Mouse (Mus musculus): ENCODE results near the gene Lmna.

The Lmna gene

DNA sequence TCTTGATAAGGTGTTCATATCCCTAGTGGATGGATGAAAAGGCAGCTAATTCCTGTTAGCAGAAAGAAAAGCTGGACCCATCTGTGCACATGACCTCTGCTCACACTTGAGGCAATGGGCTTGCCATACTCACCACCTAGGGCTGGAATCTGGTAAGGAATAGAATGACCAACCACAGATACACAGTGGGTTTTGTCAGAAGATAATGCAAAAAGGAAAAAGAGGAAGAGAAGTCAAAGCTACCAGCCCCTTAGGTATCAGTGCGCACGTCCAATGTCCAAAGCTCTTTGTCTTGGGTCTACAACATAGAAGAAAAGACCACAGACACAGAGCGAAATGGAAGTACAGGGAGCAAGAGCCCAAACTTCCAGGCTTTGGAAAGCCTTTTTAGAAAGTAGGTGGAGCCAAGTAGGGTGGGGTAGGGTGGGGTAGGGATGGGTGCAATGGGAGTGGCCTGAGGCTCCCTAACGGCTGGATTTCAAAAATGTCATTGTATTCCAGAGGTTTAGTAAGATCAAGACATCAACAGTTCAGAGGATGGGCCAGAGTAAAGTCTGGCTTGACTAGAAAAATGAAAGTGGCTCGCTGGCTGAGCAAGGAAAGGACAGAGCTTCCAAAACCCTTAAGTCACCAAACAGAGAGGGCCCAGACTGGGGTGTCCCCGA is 8.3 kb downstream of the Lmna start:
- no peak for DNase-seq (ENCODE audit: low read depth, low spot score)

DNA sequence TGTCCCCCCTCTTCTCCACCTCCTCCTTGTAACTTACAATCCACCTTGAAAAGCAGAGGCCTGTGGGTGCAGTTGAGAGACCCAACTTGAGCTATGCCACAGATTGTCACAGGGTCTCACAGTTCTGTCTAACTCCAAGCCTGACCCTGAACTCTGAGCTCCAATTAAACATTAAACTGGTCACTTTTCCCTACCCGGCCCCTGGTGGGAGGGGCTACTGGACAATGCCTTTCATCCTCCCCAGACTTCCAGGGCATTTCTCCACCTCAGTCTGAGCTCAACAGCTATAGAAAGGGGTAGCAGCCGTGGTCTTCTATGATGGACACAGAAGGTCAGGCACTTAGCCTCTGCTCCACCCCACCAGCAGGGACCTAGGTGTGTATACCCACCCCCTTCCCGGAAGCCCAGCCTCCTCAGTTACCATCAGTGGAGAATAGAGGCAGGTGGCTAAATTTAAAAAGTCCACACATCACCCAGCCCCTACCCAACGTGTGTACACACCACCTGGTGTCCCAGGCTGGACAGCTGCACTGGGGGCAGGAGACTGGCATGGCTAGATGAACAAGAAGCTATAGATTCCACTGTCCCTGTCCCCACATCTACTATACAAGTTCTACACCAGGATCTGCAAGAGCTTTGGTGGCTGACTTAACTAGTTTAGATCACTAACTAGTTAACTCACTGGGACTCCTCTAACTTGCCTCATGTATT is 8.9 kb downstream of the Lmna start:
- DNase-seq (ENCODE audit: low read depth, low spot score): no peak

DNA sequence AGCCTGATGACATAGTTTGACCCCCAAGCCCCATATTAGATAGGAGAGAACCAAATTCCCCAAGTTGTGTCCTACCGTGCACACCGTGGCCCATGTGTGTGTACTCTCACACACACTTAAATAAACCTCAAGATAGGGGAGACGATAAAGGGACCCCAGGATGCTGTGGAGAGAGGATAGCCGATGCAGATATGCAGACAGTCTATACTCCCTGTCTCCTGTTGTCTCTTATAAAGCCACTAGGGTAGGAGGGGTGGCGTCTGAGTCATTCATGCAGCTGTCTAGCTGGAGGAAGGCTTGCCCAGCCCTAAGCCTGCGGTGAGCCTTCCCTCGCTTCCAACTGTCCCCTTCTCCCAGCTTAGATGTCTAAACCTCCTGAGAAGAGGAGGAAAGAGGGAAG is 9.7 kb downstream of the Lmna start:
- DNase-seq (ENCODE audit: low read depth, low spot score): no peak

DNA sequence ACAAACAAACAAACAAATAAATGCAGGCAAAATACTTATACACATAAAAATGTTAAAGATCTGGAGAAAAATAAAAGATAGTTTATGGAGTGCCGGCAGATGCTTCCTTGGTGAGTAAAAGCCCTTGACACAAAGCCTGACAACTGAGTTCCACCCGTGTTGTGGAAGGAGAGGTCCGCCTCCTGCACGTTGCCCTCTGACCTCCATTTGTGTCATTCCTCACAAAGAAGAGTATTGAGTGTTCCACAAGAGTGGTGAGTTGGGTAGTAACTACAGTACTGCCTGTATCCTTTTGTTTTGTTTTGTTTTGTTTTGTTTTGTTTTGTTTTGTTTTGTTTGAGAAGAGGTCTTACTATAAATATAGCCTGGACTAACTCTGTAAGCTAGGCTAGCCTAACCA is 10.2 kb downstream of the Lmna start:
- no peak for DNase-seq (ENCODE audit: low read depth, low spot score)

DNA sequence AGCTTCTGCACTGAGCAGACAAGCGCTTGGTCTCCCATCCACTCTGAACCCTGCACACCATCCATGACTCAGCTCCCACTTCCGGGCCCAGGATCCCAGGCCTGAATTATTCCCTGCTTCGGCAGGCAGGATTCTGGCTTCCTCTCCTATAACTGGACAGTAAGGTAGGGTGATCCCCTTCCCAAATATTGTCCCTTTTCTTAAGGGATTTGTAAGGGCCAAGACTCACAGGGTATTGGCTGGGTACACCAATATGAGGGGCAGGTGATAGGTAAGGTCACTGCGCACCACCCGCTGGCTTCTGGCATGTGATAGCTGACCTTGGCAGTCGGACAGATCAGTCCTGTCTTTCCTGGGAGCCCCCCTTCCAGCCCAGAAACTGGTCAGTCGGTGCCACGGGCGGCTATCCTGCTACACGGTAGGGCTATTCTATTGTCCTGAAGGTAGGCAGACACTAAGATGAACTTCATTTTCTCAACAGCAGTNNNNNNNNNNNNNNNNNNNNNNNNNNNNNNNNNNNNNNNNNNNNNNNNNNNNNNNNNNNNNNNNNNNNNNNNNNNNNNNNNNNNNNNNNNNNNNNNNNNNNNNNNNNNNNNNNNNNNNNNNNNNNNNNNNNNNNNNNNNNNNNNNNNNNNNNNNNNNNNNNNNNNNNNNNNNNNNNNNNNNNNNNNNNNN is 13.9 kb downstream of the Lmna start:
- no peak for DNase-seq (ENCODE audit: low read depth, low spot score)

DNA sequence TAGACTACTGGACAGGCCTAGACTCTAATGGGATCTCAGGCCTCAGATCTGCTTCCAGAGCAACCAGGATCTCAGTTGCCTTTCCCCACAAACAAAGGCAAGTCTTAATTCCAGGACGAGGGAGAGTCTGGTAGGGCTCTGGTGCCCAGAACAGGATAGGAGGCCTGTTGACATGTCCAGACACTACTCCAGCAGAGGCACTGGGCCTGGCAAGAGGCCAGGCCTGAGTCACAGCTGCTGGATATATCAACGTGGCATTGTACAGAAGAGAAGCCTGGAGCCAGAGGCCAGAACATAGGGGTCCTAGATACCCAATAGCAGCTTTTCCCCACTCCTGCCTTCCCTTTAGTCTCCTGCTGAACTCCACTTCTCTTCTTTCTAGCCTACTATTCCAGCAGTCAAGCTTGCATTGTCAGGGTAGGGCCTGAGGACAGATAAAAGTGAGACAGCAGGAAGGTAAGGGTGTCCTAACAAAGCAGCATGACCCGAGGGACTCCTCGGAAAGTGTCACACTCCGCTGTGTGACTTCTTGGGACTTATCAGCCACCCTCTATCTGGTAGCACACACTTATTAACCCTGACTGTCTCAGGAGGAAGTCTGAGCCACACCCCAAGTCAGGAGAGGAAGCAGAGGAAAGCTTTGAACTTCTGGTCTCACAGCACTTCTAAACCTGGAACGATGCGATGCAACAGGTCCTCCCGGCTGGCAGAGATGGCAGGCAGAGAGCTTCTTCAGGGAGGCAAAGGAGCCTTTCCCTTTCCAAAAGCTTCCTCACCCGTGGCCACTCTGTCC is 14.7 kb downstream of the Lmna start:
- no peak for DNase-seq (ENCODE audit: low read depth, low spot score)

DNA sequence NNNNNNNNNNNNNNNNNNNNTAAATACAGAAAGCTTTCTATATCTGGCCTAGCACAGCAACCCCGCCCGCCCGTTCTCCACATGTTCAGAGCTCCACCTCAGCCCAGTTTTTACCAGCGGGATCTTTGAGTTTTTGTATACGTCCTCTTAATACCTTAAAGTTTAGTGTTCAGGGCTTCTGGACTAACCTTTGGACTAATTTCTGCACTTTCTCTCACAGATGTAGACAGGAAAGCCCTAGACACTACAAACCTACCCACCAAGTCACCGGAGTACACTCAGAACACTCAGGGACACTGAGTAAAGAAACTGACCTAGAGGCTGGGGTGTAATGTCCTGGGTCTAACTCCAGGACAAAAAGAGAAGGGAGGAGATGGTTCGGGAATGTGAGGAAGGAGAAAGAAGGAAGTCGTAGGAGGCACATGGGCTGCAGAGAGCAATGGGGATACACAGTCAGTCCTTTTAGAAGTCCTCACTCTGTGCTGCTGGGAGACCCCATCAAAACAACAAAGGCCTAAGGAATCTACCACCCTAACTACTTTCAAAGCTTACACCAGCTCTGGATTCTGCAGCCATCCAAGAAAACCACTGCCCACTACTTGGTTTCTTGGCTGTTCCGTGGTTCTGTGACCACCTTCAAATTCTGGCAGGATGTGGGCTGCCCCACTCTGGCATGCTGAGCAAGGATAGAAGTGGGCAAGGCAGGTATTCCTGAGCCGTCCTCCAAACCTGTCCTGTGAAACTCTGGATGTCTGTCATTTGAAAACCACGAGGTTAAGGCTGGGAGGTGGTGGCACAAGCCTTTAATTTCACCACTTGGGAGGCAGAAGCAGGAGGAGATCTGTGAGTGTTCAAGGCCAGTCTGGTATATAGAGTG is 15.8 kb downstream of the Lmna start:
- DNase-seq (ENCODE audit: low read depth, low spot score): no peak

DNA sequence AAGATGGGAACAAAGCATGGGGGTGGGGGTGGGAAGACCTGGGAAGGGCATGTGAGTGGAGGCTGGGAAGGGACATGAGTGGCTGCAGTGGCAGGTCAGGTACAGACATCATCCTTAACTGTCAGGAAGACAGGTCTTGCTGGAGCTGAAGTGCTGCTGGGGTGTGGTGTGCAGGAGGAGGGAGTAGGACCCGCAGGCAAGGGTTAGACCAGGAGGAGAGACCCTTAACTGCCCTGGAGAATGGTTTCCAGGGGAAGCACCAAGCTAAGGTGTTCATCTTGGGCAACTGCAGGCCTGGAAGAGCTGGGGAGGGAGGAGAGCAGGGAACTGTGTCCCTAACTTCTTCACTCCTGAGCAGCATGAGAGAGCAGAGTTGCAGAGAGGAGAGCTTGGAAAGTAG is 22.4 kb downstream of the Lmna start:
- no peak for DNase-seq (ENCODE audit: low read depth, low spot score)

DNA sequence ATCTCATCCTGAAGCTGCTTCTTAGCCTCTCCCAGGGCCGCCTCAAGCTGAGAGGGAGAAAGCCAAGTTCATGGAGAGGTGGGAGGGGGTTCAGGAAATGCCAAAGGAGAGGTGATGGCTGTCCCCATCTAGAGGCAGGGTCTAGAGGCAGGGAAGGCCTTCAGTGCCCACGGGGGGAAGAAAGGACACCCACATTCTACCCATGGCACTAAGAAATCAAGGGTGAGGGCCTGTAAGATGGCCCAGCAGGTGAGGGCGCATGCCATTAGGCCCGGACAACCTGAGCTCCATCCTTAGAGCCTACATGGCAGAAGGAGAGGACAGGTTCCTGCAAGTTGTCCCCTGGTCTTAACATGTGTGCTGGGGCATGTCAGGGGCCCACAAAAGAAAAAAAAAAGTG is 22.9 kb downstream of the Lmna start:
- DNase-seq (ENCODE audit: low read depth, low spot score): no peak

DNA sequence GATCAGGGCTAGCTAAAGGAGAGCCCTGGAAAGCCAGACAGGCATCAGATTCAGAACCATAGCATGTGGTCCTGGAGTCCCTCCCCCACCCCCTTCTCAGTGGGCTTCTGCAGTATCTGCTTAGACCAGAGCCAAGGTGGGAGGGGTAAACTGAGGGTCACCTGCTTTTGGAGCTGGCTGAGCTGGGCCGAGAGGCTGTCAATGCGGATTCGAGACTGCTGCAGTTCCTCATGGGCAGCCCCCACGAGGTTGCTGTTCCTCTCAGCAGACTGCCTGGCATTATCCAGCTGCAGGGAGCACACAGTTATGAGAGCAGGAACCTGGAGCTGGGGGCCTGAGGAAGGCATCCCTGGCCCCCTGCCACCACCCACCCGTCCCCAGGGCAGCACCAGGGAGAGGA is 23.7 kb downstream of the Lmna start:
- DNase-seq (ENCODE audit: low read depth, low spot score): no peak

DNA sequence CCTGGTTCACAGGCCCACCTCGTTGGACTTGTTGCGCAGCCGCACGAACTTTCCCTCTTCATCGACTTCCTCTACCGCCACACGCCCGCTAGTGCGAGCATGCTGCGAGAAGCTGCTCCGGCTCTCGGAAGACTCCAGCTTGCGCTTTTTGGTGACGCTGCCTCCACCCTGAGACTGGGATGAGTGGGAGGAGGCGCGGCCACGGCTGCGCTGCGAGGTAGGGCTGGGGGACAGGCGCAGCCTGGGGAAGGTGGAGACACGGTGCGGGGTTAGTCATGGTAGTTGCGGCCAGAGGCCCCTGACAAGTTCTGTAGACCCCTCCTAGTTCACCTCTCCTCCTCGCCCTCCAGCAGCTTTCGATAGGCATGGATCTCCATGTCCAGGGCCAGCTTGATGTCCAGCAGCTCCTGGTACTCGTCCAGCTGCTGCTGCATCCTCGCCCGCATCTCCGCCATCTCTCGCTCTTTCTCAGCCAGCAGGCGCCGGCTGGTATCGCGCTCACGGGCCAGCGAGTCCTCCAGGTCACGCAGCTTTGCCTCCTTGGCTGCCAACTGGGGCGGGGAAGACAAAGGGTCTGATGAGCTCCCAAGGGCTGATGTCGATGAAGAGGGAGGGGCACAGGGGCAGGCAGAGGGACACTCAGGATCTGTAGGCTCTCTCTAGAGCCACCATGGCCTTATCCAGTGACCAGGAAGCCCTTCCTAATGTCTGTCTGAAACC is 25.0 kb downstream of the Lmna start:
- no peak for DNase-seq (ENCODE audit: low read depth, low spot score)

DNA sequence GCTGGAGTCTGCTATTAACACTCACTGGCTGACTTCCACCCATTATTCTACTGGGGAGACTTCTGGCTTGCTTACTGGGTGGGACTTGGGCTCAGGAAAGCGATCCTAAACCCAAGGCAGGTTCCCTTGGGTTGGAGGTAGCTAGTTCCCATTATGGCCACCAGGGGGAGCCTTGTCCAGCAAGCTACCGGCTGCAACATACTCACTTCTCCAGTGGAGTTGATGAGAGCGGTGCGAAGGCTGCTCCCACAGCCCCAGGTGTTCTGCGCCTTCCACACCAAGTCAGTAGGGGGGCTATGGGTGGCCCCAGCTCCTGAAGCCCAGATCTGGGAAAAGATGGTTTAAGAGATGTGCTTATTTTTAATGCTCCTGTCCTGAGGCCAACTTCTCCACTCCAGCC is 26.1 kb downstream of the Lmna start:
- DNase-seq (ENCODE audit: low read depth, low spot score): peak; percentile 68

DNA sequence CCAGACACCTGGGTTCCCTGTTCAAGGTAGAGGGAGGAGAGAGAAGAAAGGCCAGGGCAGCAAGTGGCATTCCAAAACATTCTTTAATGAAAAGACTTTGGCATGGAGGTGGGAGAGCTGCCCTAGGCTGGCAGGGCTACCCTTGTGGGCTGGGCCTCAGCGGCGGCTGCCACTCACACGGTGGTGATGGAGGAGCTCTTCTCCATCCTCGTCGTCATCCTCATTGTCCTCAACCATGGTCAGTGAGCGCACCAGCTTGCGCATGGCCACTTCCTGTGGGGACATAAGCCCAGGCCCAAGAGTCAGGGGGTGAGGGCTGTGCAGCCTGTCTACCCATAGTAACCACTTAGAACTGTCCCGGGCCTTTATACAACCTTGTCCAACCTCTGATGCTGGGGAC is 26.6 kb downstream of the Lmna start:
- DNase-seq (ENCODE audit: low read depth, low spot score): no peak

DNA sequence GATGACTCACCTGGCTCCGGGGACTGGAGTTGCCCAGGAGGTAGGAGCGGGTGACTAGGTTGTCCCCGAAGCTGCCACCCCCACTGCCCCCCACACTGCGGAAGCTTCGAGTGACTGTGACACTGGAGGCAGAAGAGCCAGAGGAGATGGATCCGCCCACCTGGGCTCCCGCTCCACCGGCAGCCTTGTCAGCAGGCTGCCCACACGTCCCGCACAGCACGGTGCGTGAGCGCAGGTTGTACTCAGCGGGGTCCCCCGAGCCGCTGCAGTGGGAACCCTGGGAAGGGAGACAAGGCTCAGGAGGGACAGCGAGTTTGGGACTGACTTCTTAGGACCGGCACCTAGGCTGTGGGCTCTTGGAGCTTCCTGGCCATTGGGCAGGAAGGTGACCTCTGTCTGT is 27.4 kb downstream of the Lmna start:
- DNase-seq (ENCODE audit: low read depth, low spot score): no peak

DNA sequence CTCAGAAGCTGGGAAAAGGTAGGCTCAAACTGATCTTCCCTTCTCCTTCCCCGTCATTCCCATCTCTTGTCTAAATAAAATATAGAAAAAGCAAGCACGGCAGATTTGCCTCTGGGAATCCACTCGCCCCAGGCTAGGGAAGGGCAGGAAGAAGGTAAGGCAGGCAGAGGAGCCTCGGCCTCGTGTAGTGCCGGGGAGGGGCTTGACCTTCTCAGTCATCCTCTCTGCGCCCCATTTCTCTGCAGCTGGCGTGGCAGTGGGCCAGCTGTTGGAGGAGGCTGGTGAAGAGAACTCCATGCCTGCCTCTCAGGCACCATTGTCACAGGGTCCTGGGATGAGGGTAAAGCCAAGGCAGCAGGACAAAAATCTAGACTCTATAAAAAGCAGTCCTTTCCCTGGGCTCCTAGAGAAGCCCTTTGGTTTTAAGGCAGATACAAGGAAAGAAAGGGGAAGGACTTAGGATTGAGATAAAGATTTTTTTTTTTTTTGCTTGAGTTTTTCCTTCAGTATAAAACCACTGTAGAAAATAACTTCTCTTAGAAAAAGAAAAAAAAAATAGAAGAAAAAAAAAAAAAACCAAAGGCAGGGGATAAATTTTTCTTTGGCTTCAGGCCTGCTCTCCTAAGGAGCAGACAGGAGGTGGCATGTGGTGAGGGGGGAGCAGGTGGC is 28.2 kb downstream of the Lmna start:
- DNase-seq (ENCODE audit: low read depth, low spot score): no peak

DNA sequence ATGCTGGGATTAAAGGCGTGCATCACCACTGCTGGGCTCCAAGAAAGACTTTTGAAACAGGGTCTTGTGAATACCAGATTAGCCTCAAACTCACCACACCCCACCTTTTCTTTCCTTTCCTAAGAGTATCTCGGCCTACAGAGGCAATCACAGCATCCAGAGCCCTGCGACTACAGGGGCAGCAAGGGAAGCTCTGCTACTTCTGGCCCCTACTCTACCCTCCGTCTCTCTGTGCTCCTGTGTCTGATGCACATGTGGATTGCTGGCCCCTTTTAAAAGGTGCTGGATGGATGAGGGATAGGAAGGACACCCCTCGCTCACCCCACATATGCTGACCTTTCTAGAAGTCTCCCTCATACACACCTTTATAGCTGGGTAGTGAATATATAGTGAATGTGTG is 29.1 kb downstream of the Lmna start:
- no peak for DNase-seq (ENCODE audit: low read depth, low spot score)

DNA sequence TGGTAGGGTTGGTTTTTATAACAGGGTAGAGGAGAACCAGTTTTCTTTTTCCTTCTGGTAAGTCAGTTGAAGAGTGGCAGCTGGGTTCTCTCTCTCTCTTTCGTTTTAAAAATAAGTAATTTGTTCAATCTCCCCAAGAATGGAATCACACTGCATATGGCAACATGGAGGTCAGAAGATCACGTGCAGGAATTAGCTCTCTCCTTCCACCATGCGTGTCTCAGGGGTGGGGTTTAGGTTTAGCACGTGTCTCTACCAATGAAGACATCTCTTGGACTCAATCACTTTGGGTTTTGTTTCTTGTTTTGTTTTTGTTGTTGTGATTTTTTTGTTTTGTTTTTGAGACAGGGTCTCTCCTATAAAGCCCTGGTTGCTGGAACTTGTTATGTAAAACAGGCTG is 29.9 kb downstream of the Lmna start:
- no peak for DNase-seq (ENCODE audit: low read depth, low spot score)

DNA sequence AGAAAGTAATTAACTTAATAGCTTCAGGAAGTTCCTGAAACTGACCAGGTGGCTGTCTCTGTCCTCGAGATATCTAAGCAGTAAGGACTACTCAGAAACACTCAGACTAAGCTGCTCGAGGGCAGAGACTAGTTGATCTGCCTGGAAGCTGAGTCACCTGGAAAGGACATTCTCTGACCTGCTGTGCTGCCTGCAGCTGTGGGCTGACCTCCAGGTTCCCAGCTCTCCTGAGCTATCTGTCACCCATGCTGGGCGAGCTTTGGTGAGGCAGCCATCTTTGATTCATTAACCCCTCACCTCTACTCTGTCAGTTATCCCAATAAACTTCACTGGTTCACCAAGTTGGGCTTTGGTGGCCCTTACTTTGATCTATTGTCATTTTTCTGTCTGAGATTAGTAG is 30.6 kb downstream of the Lmna start:
- no peak for DNase-seq (ENCODE audit: low read depth, low spot score)

DNA sequence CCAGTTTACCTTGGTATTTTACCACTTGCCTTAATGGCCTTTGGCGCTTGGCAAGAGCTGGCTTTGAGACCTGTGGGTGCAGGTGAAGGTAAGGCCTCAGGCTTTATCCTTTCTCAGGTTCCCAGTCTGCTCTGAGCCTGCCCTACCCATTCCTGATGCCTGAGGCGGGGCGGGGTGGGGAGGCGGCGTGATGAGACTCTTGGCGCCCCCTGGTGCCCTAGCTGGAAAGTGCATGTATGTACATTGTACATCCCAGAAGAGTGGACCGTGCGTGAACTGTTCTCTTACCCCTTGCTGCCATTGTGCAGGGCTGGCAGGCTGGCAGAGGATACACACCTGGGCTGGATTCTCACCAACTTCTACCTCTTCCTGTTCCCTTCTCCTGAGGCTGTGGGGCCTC is 32.0 kb downstream of the Lmna start:
- DNase-seq (ENCODE audit: low read depth, low spot score): peak; percentile 75

DNA sequence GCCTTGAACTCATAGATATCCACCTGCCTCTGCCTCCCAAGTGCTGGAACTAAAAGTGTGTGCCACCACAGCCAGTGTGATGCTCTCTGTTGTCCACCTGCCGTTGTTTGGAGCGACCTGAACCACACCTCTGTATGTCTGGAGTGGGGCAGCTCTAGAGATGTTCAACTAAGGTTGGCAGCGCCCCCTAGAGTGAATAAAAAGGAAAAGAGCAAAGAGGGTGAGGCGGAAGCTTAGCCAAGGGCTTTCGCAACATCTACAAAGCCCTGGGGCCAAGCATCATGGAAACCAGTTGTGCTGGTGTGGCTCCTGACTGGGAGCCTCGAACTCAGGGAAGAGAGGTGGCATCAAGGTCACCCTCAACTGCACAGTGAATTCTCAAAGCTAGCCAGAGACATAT is 33.4 kb downstream of the Lmna start:
- DNase-seq (ENCODE audit: low read depth, low spot score): peak; percentile 73
